Mouse (Mus musculus) myocyte (in vitro differentiated cells): Measurements from ENCODE around the gene Eif2s1. TPM values are rescaled to one million over a fixed set of nuclear protein-coding genes. Genes with fewer than 3 reads are reported as not detected.

Experiments
- H3K27me3 ChIP-seq: one replicate; pipeline ENCODE4 v1.6.1; 2011; ENCODE audit not compliant: control insufficient read depth, insufficient read depth, insufficient read length
- H3K36me3 ChIP-seq: one replicate; pipeline ENCODE4 v1.6.1; 2011; ENCODE audit not compliant: control insufficient read depth, insufficient read depth
- H3K4me2 ChIP-seq: one replicate; pipeline ENCODE4 v1.6.1; 2011; ENCODE audit warnings: low read depth, control low read depth
- H3K4me3 ChIP-seq: one replicate; pipeline ENCODE4 v1.5.1; 2011; ENCODE audit warnings: mild to moderate bottlenecking, control low read depth, moderate library complexity
- H3K79me2 ChIP-seq: one replicate; pipeline ENCODE4 v1.6.1; 2011; ENCODE audit not compliant: control insufficient read depth, insufficient read depth
- H3ac ChIP-seq: one replicate; pipeline ENCODE4 v1.6.1; 2011; ENCODE audit not compliant: control insufficient read depth, insufficient read length
- CEBPB ChIP-seq: IDR thresholded peaks from 2 replicates; pipeline ENCODE4 v1.6.1; 2011; ENCODE audit warnings: mild to moderate bottlenecking, moderate library complexity; ENCODE audit not compliant: poor library complexity, insufficient read depth, severe bottlenecking
- E2F4 ChIP-seq: IDR thresholded peaks from one replicate; pipeline ENCODE4 v1.6.1; 2011; ENCODE audit warnings: mild to moderate bottlenecking, control low read depth, moderate library complexity; ENCODE audit not compliant: insufficient read depth
- MAX ChIP-seq: IDR thresholded peaks from one replicate; pipeline ENCODE4 v1.6.1; 2011; ENCODE audit warnings: low read depth, mild to moderate bottlenecking, control low read depth
- MYOD1 ChIP-seq, 3 experiments: IDR thresholded peaks; one replicate each; pipeline ENCODE4 v1.6.1; 2011; ENCODE audit warnings: control low read depth in 2 of 3, low read depth in 2 of 3, mild to moderate bottlenecking in 2 of 3, moderate library complexity in 1 of 3; ENCODE audit not compliant: insufficient read length in 2 of 3, control insufficient read depth in 1 of 3
- MYOG ChIP-seq, 3 experiments: IDR thresholded peaks; one replicate each; pipeline ENCODE4 v1.6.1; 2011; ENCODE audit warnings: control low read depth in 2 of 3, low read depth in 2 of 3, mild to moderate bottlenecking in 2 of 3; ENCODE audit not compliant: insufficient read length in 2 of 3, control insufficient read depth in 1 of 3, insufficient read depth in 1 of 3
- POLR2A ChIP-seq: IDR thresholded peaks from one replicate; pipeline ENCODE4 v1.6.1; 2011; ENCODE audit warnings: low read depth, mild to moderate bottlenecking, control low read depth, moderate library complexity; ENCODE audit not compliant: insufficient read length
- POLR2AphosphoS2 ChIP-seq: IDR thresholded peaks from one replicate; pipeline ENCODE4 v1.6.1; 2011; ENCODE audit warnings: low read depth, control low read depth; ENCODE audit not compliant: insufficient read length
- REST ChIP-seq: IDR thresholded peaks from one replicate; pipeline ENCODE4 v1.6.1; 2011; ENCODE audit warnings: mild to moderate bottlenecking, control low read depth, moderate library complexity; ENCODE audit not compliant: insufficient read depth, insufficient read length
- SRF ChIP-seq: IDR thresholded peaks from one replicate; pipeline ENCODE4 v1.6.1; 2011; ENCODE audit warnings: low read depth; ENCODE audit not compliant: control insufficient read depth, insufficient read length
- TCF12 ChIP-seq: IDR thresholded peaks from one replicate; pipeline ENCODE4 v1.6.1; 2011; ENCODE audit warnings: mild to moderate bottlenecking, control low read depth; ENCODE audit not compliant: poor library complexity, insufficient read depth, severe bottlenecking
- TCF3 ChIP-seq: IDR thresholded peaks from one replicate; pipeline ENCODE4 v1.6.1; 2011; ENCODE audit warnings: low read depth, control low read depth; ENCODE audit not compliant: insufficient read length
- USF1 ChIP-seq: IDR thresholded peaks from one replicate; pipeline ENCODE4 v1.6.1; 2011; ENCODE audit warnings: low read depth, mild to moderate bottlenecking, control low read depth, moderate library complexity
- polyA plus RNA-seq: library from polyadenylated mRNA; unstranded; fragments of >200 nt; fragmentation: generic; extraction: Trizol; gene quantifications from one replicate; pipeline ENCODE4 v1.2.1, GENCODE M21; 2012; ENCODE audit warnings: missing spikeins

The Eif2s1 gene
- polyA plus RNA-seq, 1 experiment = 45.6 TPM

DNA sequence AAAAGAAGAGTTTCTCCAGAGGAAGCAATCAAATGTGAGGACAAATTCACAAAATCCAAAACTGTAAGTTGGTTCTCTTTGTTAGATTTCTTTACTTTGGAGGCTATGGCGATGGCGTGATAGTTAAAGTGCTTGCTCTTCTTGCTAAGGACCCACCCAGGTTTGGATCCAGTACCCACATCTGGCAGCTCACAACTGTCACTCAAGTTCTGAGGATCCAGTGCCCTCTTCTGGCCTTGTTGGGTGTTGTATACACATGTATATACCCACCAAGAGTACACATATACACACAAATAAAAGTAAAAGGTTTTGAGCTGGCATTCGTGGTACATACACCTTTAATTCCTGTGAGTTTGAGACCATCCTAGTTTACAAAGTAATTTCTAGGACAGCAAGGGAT lies 13.0 kb downstream of the Eif2s1 start:
- Histone ChIP-seq H3K79me2 (peaks cover 21% of the 10 kb centered on the region), H3K4me3 (no peak overlapping the region), H3ac (no peak overlapping the region), H3K36me3 (peaks cover 49% of the 10 kb centered on the region), H3K4me2 (no peak overlapping the region), H3K27me3 (no peaks in the 10 kb centered on the region)
- TF ChIP-seq E2F4 (no peak), TCF12 (no peak), SRF (no peak), TCF3 (no peak), USF1 (no peak), MAX (no peak), MYOG (IDR thresholded peaks at IDR 0.05; ENCODE audit: control insufficient read depth in 1 of 3, insufficient read depth in 1 of 3, insufficient read length in 2 of 3, low read depth in 2 of 3) (no peak), POLR2AphosphoS2 (no peak)

DNA sequence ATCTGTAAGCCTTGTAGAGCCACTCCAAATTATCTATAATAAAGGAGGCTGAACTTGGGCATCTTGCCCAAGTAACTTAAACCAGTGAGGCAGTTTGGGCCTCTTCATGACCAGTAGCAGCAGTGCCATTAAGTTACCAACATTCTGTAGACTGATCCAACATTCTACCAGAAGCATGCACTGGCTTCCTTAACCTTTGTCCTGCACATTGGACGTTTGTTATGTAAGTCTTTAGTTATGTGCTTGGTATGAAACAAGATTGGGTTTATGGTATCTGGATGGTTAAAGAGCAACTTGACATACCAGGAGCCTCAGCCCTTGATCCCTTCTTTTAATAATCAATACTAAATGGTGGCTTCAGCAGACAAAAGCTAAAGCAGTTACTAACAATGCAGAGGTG lies 28.4 kb downstream of the Eif2s1 start:
- TF ChIP-seq POLR2AphosphoS2 (peak; percentile 31), MYOD1 (IDR thresholded peaks at IDR 0.05; ENCODE audit: control insufficient read depth in 1 of 3, insufficient read length in 2 of 3, low read depth in 2 of 3) (no peak)
- Histone ChIP-seq H3K27me3 (no peaks in the 10 kb centered on the region), H3K4me3 (no peak overlapping the region), H3ac (no peak overlapping the region), H3K36me3 (peaks cover 17% of the 10 kb centered on the region), H3K79me2 (no peaks in the 10 kb centered on the region), H3K4me2 (no peak overlapping the region)

DNA sequence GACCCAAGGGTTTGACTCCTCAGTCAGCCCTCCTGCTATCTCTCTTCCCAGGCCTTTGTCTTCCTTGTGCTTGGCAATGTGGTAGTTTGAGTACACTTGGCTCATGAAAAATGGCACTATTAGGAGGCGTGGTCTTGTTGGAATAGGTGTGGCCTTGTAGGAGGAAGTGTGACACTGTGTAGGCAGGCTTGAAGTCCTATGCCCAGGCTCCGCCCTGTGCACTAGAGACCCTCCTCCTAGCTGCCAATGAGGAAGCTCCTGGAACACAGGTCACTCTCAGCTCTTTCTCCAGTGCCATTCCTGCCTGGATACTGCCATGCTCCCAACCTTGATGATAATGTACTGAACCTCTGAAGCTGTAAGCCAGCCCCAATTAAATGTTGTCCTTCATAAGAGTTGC lies 29.5 kb downstream of the Eif2s1 start:
- peaks cover 6% of the 10 kb centered on the region for H3K36me3 ChIP-seq
- no peaks in the 10 kb centered on the region for H3K79me2 ChIP-seq
- H3ac ChIP-seq = no peak overlapping the region
- no peaks in the 10 kb centered on the region for H3K27me3 ChIP-seq
- H3K4me3 ChIP-seq = no peak overlapping the region
- TF ChIP-seq MYOD1 (IDR thresholded peaks at IDR 0.05; ENCODE audit: control insufficient read depth in 1 of 3, insufficient read length in 2 of 3, low read depth in 2 of 3) (no peak), MAX (no peak), TCF12 (no peak), USF1 (no peak), CEBPB (no peak), MYOG (IDR thresholded peaks at IDR 0.05; ENCODE audit: control insufficient read depth in 1 of 3, insufficient read depth in 1 of 3, insufficient read length in 2 of 3, low read depth in 2 of 3) (no peak), TCF3 (no peak), POLR2A (no peak), SRF (no peak), E2F4 (no peak), POLR2AphosphoS2 (no peak), REST (no peak)
- H3K4me2 ChIP-seq = no peak overlapping the region

DNA sequence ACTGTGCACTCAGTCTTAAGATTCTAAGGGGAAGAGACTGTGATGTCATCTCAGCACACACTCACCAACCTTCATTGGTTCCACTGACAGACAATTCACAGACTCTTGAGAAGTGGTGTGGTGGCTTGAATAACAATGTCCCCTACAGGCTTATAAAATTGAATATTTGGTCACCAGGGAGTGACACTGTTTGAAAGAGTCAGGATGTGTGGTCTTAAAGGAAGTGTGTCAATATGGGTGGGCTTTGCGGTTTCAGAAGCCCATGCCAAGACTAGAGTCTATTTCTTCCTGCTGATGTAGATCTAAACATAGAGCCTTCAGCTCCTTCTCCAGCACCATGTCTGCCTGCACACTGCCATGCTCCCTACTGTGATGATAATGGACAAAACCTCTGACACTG lies 36.2 kb downstream of the Eif2s1 start:
- Histone ChIP-seq H3K27me3 (no peaks in the 10 kb centered on the region), H3K4me3 (no peak overlapping the region), H3ac (no peak overlapping the region), H3K79me2 (no peaks in the 10 kb centered on the region), H3K4me2 (no peak overlapping the region), H3K36me3 (no peaks in the 10 kb centered on the region)
- TF ChIP-seq MYOG (IDR thresholded peaks at IDR 0.05; ENCODE audit: control insufficient read depth in 1 of 3, insufficient read depth in 1 of 3, insufficient read length in 2 of 3, low read depth in 2 of 3) = no peak
- TF ChIP-seq USF1 = no peak
- no peak for TF ChIP-seq POLR2AphosphoS2

DNA sequence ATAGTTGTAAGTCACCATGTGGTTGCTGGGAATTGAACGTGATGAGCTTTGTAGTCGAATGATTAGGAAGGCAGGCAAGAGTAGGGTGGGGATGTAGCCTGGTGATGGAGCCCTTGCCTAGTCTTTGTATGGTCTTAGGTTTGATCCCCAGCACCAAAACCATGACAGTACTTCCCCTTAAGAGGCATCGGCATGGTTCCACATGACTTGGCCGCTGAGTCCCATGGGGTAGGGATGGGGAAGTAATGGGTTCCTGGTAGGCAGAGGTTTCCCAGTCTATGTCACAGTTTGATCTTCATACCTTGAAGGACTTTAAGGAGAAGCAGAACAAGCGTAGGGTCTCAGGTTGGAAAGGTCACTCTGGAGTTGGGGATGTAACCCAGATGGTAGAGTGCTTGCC lies 39.8 kb downstream of the Eif2s1 start:
- TF ChIP-seq MAX = no peak
- TF ChIP-seq SRF = no peak
- TF ChIP-seq REST = no peak
- TF ChIP-seq MYOG (IDR thresholded peaks at IDR 0.05; ENCODE audit: control insufficient read depth in 1 of 3, insufficient read depth in 1 of 3, insufficient read length in 2 of 3, low read depth in 2 of 3) = no peak
- no peak for TF ChIP-seq POLR2AphosphoS2
- no peak for TF ChIP-seq E2F4
- Histone ChIP-seq H3K4me2 (no peak overlapping the region), H3K27me3 (no peaks in the 10 kb centered on the region)

DNA sequence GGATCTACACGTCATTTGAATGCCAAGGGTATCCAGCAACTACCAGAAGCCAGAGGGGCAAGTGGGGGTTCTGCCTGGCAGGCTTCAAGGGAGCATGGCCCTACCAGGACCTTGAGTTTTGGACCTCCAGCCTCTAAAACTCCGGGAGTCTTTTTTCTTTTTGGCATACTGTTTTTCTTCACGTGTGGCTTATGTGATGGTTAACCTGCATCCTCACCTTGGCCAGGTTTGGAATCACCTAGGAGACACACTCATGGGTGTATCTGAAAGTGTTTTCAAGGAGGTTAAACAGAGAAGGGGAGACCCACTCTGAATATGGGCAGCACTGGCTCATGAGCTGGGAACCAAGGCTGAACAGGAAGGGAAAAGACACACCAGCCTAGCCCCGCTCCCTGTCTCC lies 41.7 kb downstream of the Eif2s1 start:
- Histone ChIP-seq H3K27me3 (no peaks in the 10 kb centered on the region), H3K79me2 (no peaks in the 10 kb centered on the region), H3ac (no peak overlapping the region), H3K36me3 (no peaks in the 10 kb centered on the region), H3K4me2 (no peak overlapping the region), H3K4me3 (no peak overlapping the region)
- no peak for TF ChIP-seq TCF12
- TF ChIP-seq MYOG (IDR thresholded peaks at IDR 0.05; ENCODE audit: control insufficient read depth in 1 of 3, insufficient read depth in 1 of 3, insufficient read length in 2 of 3, low read depth in 2 of 3) = no peak
- TF ChIP-seq E2F4 = no peak
- no peak for TF ChIP-seq POLR2A
- no peak for TF ChIP-seq CEBPB
- TF ChIP-seq USF1 = no peak
- TF ChIP-seq MAX = no peak
- TF ChIP-seq SRF = no peak
- no peak for TF ChIP-seq REST
- no peak for TF ChIP-seq TCF3
- no peak for TF ChIP-seq MYOD1 (IDR thresholded peaks at IDR 0.05; ENCODE audit: control insufficient read depth in 1 of 3, insufficient read length in 2 of 3, low read depth in 2 of 3)
- no peak for TF ChIP-seq POLR2AphosphoS2

More for the DNA sequence above, 39.8 kb downstream of the Eif2s1 start:
- H3K36me3 ChIP-seq = no peaks in the 10 kb centered on the region
- H3ac ChIP-seq = no peak overlapping the region
- no peaks in the 10 kb centered on the region for H3K79me2 ChIP-seq
- H3K4me3 ChIP-seq = no peak overlapping the region
